Mouse (Mus musculus): ENCODE measurements around the gene Dnajc15. TPM values are rescaled to one million over a fixed set of nuclear protein-coding genes. Genes with fewer than 3 reads are reported as not detected.
A peak's percentile ranks its signal among the peaks of the same experiment; 100 is the strongest.

The Dnajc15 gene
- polyA plus RNA-seq, 1 experiment from 2014 or later, result 131 TPM

DNA sequence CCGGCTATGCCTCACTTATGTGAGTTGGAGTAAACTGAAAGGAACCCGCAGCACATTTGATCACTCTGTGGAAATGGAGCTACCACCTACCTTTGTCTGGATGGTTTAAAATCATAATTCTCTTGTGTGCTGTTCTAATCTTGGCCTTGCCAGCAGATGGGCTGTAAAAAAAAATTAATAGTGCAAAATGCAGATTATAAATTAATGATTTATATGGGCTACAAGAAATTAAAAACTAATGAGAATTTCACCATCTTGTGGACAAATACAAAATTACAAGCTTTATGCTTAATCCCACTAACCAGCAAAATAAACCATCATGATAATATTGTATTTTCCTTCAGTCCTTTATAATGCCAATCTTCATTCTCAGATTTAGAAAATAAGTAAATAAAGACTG lies 34.8 kb downstream of the Dnajc15 start:
- 86% methylated on average over 2 of the region's 2 CpGs for WGBS
- no peak overlapping the region for H3K9ac ChIP-seq (replicated peaks; ENCODE audit: low read length)
- no peaks in the 10 kb centered on the region for H3K27me3 ChIP-seq (ENCODE audit: insufficient read depth, low read length)
- H3K36me3 ChIP-seq (ENCODE audit: insufficient read depth, low read length), result no peaks in the 10 kb centered on the region
- H3K4me1 ChIP-seq (ENCODE audit: insufficient read depth, low read length), result no peaks in the 10 kb centered on the region
- H3K9me3 ChIP-seq (ENCODE audit: low read length), result no peaks in the 10 kb centered on the region
- no peak overlapping the region for H3K4me3 ChIP-seq (ENCODE audit: low read length)
- no peak overlapping the region for H3K27ac ChIP-seq (ENCODE audit: low read length)
- no peak for ATAC-seq (ENCODE audit: low FRiP score, low TSS enrichment)
- no peak overlapping the region for H3K4me2 ChIP-seq (replicated peaks; ENCODE audit: low read depth, low read length)

- ATAC-seq (ENCODE audit: low FRiP score, low TSS enrichment), result no peak
- Histone ChIP-seq H3K9ac (replicated peaks; ENCODE audit: low read length) (no peak overlapping the region), H3K27ac (ENCODE audit: low read length) (no peak overlapping the region), H3K27me3 (ENCODE audit: insufficient read depth, low read length) (no peaks in the 10 kb centered on the region), H3K4me2 (replicated peaks; ENCODE audit: low read depth, low read length) (no peak overlapping the region), H3K36me3 (ENCODE audit: insufficient read depth, low read length) (no peaks in the 10 kb centered on the region), H3K4me3 (ENCODE audit: low read length) (no peak overlapping the region), H3K4me1 (ENCODE audit: insufficient read depth, low read length) (no peaks in the 10 kb centered on the region), H3K9me3 (ENCODE audit: low read length) (no peaks in the 10 kb centered on the region)
- WGBS, result 64% methylated on average over 2 of the region's 2 CpGs
Measured at GRCm38 (mm10) chr14:77836794-77837193, 38.1 kb downstream of the Dnajc15 start.

GRCm38 (mm10) chr14:77832359-77832758 lies 42.6 kb downstream of the Dnajc15 start:
- no peaks in the 10 kb centered on the region for H3K4me1 ChIP-seq (ENCODE audit: insufficient read depth, low read length)
- H3K27me3 ChIP-seq (ENCODE audit: insufficient read depth, low read length), result no peaks in the 10 kb centered on the region
- H3K9ac ChIP-seq (replicated peaks; ENCODE audit: low read length), result no peak overlapping the region
- H3K36me3 ChIP-seq (ENCODE audit: insufficient read depth, low read length), result no peaks in the 10 kb centered on the region
- no peak for ATAC-seq (ENCODE audit: low FRiP score, low TSS enrichment)
- H3K4me2 ChIP-seq (replicated peaks; ENCODE audit: low read depth, low read length), result no peak overlapping the region
- H3K4me3 ChIP-seq (ENCODE audit: low read length), result no peak overlapping the region
- no peak overlapping the region for H3K27ac ChIP-seq (ENCODE audit: low read length)
- no peaks in the 10 kb centered on the region for H3K9me3 ChIP-seq (ENCODE audit: low read length)

DNA sequence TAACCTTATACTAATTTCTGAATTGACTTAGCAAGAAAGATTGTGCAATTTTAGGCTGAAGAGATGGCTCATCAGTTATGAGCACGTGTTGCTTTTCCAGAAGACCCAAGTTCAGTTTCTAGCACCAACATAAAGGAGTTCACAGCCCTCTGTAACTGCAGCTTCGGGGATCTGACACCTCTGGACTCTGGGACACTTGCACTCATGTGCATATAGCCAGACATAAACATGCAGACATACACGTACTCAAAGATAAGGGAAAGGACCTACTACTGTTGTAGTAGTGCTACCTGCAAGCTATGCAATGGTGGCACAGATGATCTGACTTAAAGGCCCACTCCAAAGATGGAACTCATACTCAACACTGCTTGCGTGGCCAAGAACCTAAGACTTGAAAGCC lies 43.0 kb downstream of the Dnajc15 start:
- 90% methylated on average over 4 of the region's 4 CpGs for WGBS
- Histone ChIP-seq H3K4me3 (ENCODE audit: low read length) (no peak overlapping the region), H3K4me2 (replicated peaks; ENCODE audit: low read depth, low read length) (no peak overlapping the region), H3K27me3 (ENCODE audit: insufficient read depth, low read length) (no peaks in the 10 kb centered on the region), H3K4me1 (ENCODE audit: insufficient read depth, low read length) (no peaks in the 10 kb centered on the region), H3K9me3 (ENCODE audit: low read length) (no peaks in the 10 kb centered on the region), H3K27ac (ENCODE audit: low read length) (no peak overlapping the region), H3K9ac (replicated peaks; ENCODE audit: low read length) (no peak overlapping the region), H3K36me3 (ENCODE audit: insufficient read depth, low read length) (no peaks in the 10 kb centered on the region)
- no peak for ATAC-seq (ENCODE audit: low FRiP score, low TSS enrichment)

DNA sequence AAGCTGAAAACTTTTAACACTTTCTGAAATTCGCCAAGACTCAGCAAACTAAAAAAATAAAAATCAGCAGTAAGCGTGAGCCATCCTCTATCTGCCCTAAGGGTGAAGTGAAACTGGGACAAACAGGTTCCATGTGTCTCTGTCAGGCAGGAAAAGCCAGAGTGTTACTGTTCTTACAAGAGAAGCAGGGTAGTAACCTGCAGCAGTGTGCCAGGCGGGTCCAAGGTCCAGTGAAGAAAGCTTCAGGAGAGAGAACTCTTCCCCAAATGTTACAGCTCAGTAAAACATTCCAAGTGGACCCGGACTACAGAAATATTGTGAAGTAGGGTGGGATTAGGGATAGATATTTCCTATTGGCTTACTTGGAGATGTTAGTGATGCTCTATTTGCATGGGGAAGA lies 45.3 kb downstream of the Dnajc15 start:
- Histone ChIP-seq H3K4me2 (replicated peaks; ENCODE audit: low read depth, low read length) (no peak overlapping the region), H3K9ac (replicated peaks; ENCODE audit: low read length) (no peak overlapping the region), H3K9me3 (ENCODE audit: low read length) (no peaks in the 10 kb centered on the region), H3K4me1 (ENCODE audit: insufficient read depth, low read length) (no peaks in the 10 kb centered on the region), H3K4me3 (ENCODE audit: low read length) (no peak overlapping the region), H3K27ac (ENCODE audit: low read length) (no peak overlapping the region), H3K27me3 (ENCODE audit: insufficient read depth, low read length) (no peaks in the 10 kb centered on the region), H3K36me3 (ENCODE audit: insufficient read depth, low read length) (no peaks in the 10 kb centered on the region)
- WGBS, result 81% methylated on average over 4 of the region's 4 CpGs
- no peak for ATAC-seq (ENCODE audit: low FRiP score, low TSS enrichment)

DNA sequence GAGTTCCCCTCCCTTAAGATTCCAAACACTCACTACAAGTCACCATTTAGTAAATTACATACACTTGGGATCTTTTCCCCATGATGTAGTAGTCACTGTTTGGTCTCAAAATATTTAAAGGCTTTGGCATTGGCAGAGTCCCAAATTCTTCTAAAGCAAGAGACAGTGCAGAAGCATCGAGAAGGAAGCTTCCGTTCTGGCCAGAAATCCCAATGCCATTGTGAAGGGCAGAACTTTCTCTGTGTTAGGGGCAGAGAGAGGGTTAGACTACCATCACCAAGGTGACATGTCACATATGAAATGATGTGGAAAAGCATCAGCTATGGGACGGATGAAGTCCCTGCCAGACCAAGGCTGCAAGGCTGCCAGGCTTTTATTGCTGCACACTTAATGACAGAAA lies 49.0 kb downstream of the Dnajc15 start:
- H3K27me3 ChIP-seq (ENCODE audit: insufficient read depth, low read length), result no peaks in the 10 kb centered on the region
- H3K36me3 ChIP-seq (ENCODE audit: insufficient read depth, low read length), result peaks cover 11% of the 10 kb centered on the region
- H3K9ac ChIP-seq (replicated peaks; ENCODE audit: low read length), result no peak overlapping the region
- no peaks in the 10 kb centered on the region for H3K9me3 ChIP-seq (ENCODE audit: low read length)
- H3K27ac ChIP-seq (ENCODE audit: low read length), result no peak overlapping the region
- 76% methylated on average over 3 of the region's 3 CpGs for WGBS
- no peak overlapping the region for H3K4me3 ChIP-seq (ENCODE audit: low read length)
- ATAC-seq (ENCODE audit: low FRiP score, low TSS enrichment), result no peak
- H3K4me1 ChIP-seq (ENCODE audit: insufficient read depth, low read length), result no peaks in the 10 kb centered on the region
- no peak overlapping the region for H3K4me2 ChIP-seq (replicated peaks; ENCODE audit: low read depth, low read length)

GRCm38 (mm10) chr14:77825121-77825520 lies 49.8 kb downstream of the Dnajc15 start:
- 93% methylated on average over 6 of the region's 6 CpGs for WGBS
- no peak for ATAC-seq (ENCODE audit: low FRiP score, low TSS enrichment)

DNA sequence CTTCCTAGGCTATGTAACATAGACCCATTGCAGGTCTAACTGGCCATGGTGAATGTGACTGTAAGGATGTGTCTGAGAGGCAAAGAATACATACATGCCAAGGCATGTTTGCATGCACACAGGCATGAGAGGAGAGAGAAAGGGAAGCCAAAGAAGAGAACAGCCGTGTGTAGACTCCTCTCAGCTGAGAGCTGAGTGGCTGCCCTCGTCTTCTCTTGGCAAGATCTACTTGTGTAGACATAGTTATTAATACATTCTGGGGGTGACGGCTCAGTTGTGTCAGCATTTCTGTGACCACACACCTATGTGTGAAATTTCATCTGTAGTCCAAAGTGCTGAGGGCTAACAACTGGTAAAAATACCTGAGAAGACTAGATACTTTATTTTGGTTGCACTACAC lies 55.1 kb downstream of the Dnajc15 start:
- 82% methylated on average over 3 of the region's 3 CpGs for WGBS
- Histone ChIP-seq H3K9ac (replicated peaks; ENCODE audit: low read length) (no peak overlapping the region), H3K27me3 (ENCODE audit: insufficient read depth, low read length) (no peaks in the 10 kb centered on the region), H3K9me3 (ENCODE audit: low read length) (no peaks in the 10 kb centered on the region), H3K27ac (ENCODE audit: low read length) (no peak overlapping the region), H3K4me1 (ENCODE audit: insufficient read depth, low read length) (peaks cover 3% of the 10 kb centered on the region), H3K36me3 (ENCODE audit: insufficient read depth, low read length) (peaks cover 11% of the 10 kb centered on the region), H3K4me3 (ENCODE audit: low read length) (no peak overlapping the region), H3K4me2 (replicated peaks; ENCODE audit: low read depth, low read length) (no peak overlapping the region)
- no peak for ATAC-seq (ENCODE audit: low FRiP score, low TSS enrichment)

More at GRCm38 (mm10) chr14:77825121-77825520, 49.8 kb downstream of the Dnajc15 start:
- Histone ChIP-seq H3K4me2 (replicated peaks; ENCODE audit: low read depth, low read length) (no peak overlapping the region), H3K4me1 (ENCODE audit: insufficient read depth, low read length) (no peaks in the 10 kb centered on the region), H3K4me3 (ENCODE audit: low read length) (no peak overlapping the region), H3K27ac (ENCODE audit: low read length) (no peak overlapping the region), H3K36me3 (ENCODE audit: insufficient read depth, low read length) (peaks cover 11% of the 10 kb centered on the region), H3K9ac (replicated peaks; ENCODE audit: low read length) (no peak overlapping the region), H3K27me3 (ENCODE audit: insufficient read depth, low read length) (no peaks in the 10 kb centered on the region), H3K9me3 (ENCODE audit: low read length) (no peaks in the 10 kb centered on the region)

DNA sequence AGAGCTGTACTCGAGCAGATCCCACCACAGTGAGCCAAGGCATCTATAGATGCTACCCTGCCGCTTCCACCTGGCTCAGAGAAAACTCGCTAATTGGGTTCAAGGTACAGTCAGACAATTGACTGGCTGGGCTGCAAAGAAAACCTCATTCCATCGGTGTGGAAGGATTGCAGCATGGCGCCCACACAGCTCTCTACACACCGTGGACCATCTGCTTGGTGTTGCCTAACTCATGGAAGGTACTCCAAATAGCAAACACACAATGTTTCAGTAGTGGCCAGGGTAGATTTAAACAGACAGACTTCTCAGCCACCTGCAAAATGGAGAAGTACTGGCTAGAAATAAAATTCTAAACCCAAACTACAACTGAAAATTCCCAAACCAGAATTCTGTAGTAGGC lies 57.4 kb downstream of the Dnajc15 start:
- no peak overlapping the region for H3K9ac ChIP-seq (replicated peaks; ENCODE audit: low read length)
- ATAC-seq (ENCODE audit: low FRiP score, low TSS enrichment), result no peak
- no peak overlapping the region for H3K4me2 ChIP-seq (replicated peaks; ENCODE audit: low read depth, low read length)
- WGBS, result 92% methylated on average over 6 of the region's 6 CpGs
- peaks cover 8% of the 10 kb centered on the region for H3K4me1 ChIP-seq (ENCODE audit: insufficient read depth, low read length)
- no peaks in the 10 kb centered on the region for H3K27me3 ChIP-seq (ENCODE audit: insufficient read depth, low read length)
- no peak overlapping the region for H3K27ac ChIP-seq (ENCODE audit: low read length)
- no peaks in the 10 kb centered on the region for H3K9me3 ChIP-seq (ENCODE audit: low read length)
- H3K4me3 ChIP-seq (ENCODE audit: low read length), result no peak overlapping the region
- peaks cover 7% of the 10 kb centered on the region; the same call in 1 of the 2 replicates for H3K36me3 ChIP-seq (ENCODE audit: insufficient read depth, low read length)

DNA sequence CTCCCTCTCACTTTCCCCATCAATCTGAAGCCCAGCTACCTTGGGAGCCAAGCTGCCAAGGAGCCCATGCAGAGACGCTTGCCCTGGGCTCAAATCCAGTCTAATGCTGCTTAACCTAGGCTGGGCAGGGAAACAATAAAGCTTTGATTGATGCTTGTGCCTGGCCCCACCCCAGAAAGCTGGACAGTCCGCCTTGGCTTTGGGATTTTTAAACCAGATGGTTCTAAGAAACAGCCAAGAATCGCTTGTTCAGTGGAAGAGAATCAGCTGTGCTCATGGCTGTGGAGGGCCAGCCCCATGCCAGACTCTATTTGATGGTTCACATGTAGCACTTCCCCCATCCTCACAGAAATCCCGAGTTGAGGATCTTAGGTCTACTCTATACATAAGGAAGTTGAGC lies 60.0 kb downstream of the Dnajc15 start:
- H3K4me1 ChIP-seq (ENCODE audit: insufficient read depth, low read length), result peaks cover 8% of the 10 kb centered on the region
- no peak overlapping the region for H3K27ac ChIP-seq (ENCODE audit: low read length)
- WGBS, result 42% methylated on average over 4 of the region's 4 CpGs
- H3K4me2 ChIP-seq (replicated peaks; ENCODE audit: low read depth, low read length), result no peak overlapping the region
- no peak overlapping the region for H3K9ac ChIP-seq (replicated peaks; ENCODE audit: low read length)
- ATAC-seq (ENCODE audit: low FRiP score, low TSS enrichment), result peak; percentile 67; the same call in 1 of the 2 replicates
- no peaks in the 10 kb centered on the region for H3K36me3 ChIP-seq (ENCODE audit: insufficient read depth, low read length)
- no peak overlapping the region for H3K4me3 ChIP-seq (ENCODE audit: low read length)
- no peaks in the 10 kb centered on the region for H3K9me3 ChIP-seq (ENCODE audit: low read length)
- no peaks in the 10 kb centered on the region for H3K27me3 ChIP-seq (ENCODE audit: insufficient read depth, low read length)

DNA sequence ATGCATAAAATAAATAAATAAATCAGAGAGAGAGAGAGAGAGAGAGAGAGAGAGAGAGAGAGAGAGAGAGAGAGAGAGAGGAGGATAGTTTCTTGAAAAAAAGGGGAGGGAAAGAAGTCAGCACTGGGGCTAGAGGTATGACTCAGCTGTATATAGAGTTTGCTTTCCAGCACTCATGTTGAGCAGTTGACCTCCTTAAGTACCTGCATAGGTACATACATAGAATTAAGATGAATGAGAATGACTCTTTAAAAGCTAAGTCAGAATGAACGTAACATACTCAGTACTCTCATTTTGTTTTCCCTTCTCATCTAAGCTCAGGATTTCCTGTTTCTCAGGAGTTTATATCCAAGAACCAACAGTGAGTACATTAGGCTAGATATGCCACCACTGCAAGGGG lies 62.0 kb downstream of the Dnajc15 start:
- no peak overlapping the region for H3K4me3 ChIP-seq (ENCODE audit: low read length)
- 90% methylated on average over 1 of the region's 1 CpGs for WGBS
- no peak overlapping the region for H3K27ac ChIP-seq (ENCODE audit: low read length)
- H3K27me3 ChIP-seq (ENCODE audit: insufficient read depth, low read length), result no peaks in the 10 kb centered on the region
- H3K9me3 ChIP-seq (ENCODE audit: low read length), result no peaks in the 10 kb centered on the region
- no peak overlapping the region for H3K4me2 ChIP-seq (replicated peaks; ENCODE audit: low read depth, low read length)
- H3K9ac ChIP-seq (replicated peaks; ENCODE audit: low read length), result no peak overlapping the region
- no peaks in the 10 kb centered on the region for H3K36me3 ChIP-seq (ENCODE audit: insufficient read depth, low read length)
- H3K4me1 ChIP-seq (ENCODE audit: insufficient read depth, low read length), result peaks cover 8% of the 10 kb centered on the region
- ATAC-seq (ENCODE audit: low FRiP score, low TSS enrichment), result no peak
